8 mouse cellular contexts compared by ENCODE assay signal in the genomic region with DNA sequence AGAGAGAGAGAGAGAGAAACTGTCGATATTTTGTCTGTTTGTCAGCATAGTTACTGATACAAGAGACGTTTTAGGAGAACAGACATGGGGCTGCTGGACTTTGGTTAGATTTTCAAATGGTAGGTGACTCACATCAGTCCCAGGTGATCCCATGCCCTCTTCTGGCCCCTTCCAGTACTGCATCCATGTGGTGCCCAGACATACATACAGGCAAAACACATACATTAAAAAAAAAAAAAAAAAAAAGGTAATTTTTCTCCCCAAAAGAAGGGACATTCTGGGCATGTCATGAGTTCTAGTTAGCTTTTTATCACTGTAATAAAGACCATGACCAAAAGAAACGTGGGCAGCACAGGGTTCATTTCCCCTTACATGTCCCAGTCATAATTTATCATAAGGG.
DNase-seq lines count a peak whose midpoint lies in the region; ATAC-seq lines count a peak whose summit lies in the region.

No protein-coding gene starts in this region.

- no peak overlapping the region for H3K27ac ChIP-seq in heart, embryonic 12.5 days (ENCODE audit: poor library complexity, severe bottlenecking)
- H3K27ac ChIP-seq in embryonic facial prominence, embryonic 11.5 days (replicated peaks; ENCODE audit: low read depth, low read length) = no peak overlapping the region

- peaks cover 17% of the 10 kb centered on the region for H3K27me3 ChIP-seq in heart, embryonic 12.5 days (replicated peaks)
- H3K27me3 ChIP-seq in embryonic facial prominence, embryonic 11.5 days (ENCODE audit: control insufficient read depth, insufficient read depth, low read length) = no peaks in the 10 kb centered on the region

- no peak for ATAC-seq in heart, embryonic 12.5 days (ENCODE audit: insufficient number of reproducible peaks, low FRiP score)
- ATAC-seq in embryonic facial prominence, embryonic 11.5 days (replicated peaks; ENCODE audit: insufficient number of reproducible peaks, low FRiP score, low TSS enrichment, low read depth) = no peak
- peak; percentile 61; the same call in 1 of the 2 replicates for ATAC-seq in megakaryocyte, adult 5-6 weeks (ENCODE audit: poor library complexity, severe bottlenecking)

- H3K4me1 ChIP-seq in heart, embryonic 12.5 days (replicated peaks) = no peaks in the 10 kb centered on the region
- no peaks in the 10 kb centered on the region for H3K4me1 ChIP-seq in embryonic facial prominence, embryonic 11.5 days (ENCODE audit: control insufficient read depth, insufficient read depth, low read length)

- peak; percentile 87 for DNase-seq in heart, adult 11 months
- peak; percentile 25 for DNase-seq in 3T3-L1 (ENCODE audit: low read depth, low spot score)
- peak; percentile 67 for DNase-seq in adrenal gland, adult 2 months
- DNase-seq in embryonic facial prominence, embryonic 11.5 days (ENCODE audit: low spot score) = peak; percentile 77
- peak; percentile 72 to 74 for DNase-seq in kidney, postnatal 4 days
- no peak for DNase-seq in MN1 (ENCODE audit: low spot score)

- H3K4me3 ChIP-seq in heart, embryonic 12.5 days = no peak overlapping the region
- no peak overlapping the region for H3K4me3 ChIP-seq in embryonic facial prominence, embryonic 11.5 days (ENCODE audit: low read depth, low read length)

- H3K9me3 ChIP-seq in heart, embryonic 12.5 days (replicated peaks) = no peaks in the 10 kb centered on the region
- no peaks in the 10 kb centered on the region for H3K9me3 ChIP-seq in embryonic facial prominence, embryonic 11.5 days (replicated peaks; ENCODE audit: control insufficient read depth, low read length)

- H3K36me3 ChIP-seq in heart, embryonic 12.5 days = no peaks in the 10 kb centered on the region
- no peaks in the 10 kb centered on the region for H3K36me3 ChIP-seq in embryonic facial prominence, embryonic 11.5 days (replicated peaks; ENCODE audit: control insufficient read depth, insufficient read depth, low read depth, low read length)

- no peak overlapping the region for H3K4me2 ChIP-seq in heart, embryonic 12.5 days
- H3K4me2 ChIP-seq in embryonic facial prominence, embryonic 11.5 days (ENCODE audit: low read depth, low read length) = no peak overlapping the region

- no peak overlapping the region for H3K9ac ChIP-seq in heart, embryonic 12.5 days
- H3K9ac ChIP-seq in embryonic facial prominence, embryonic 11.5 days (replicated peaks; ENCODE audit: low read length) = no peak overlapping the region

- WGBS in heart, embryonic 12.5 days = 21% methylated on average over 3 of the region's 3 CpGs
- 18% methylated on average over 3 of the region's 3 CpGs for WGBS in embryonic facial prominence, embryonic 11.5 days
